Mouse (Mus musculus): ENCODE data around the gene Zfp451.

- TF ChIP-seq CTCF (IDR thresholded peaks at IDR 0.05; ENCODE audit: borderline replicate concordance, control insufficient read depth, extremely low read depth, insufficient read depth, low read length, poor library complexity) (no peak), POLR2A (IDR thresholded peaks at IDR 0.05; ENCODE audit: control insufficient read depth, extremely low read depth, insufficient read depth, low read length, poor library complexity) (no peak)
These were observed 102.4 kb downstream of the Zfp451 start for GRCm38 (mm10) chr1:33712026-33712425.
